Mouse (Mus musculus) CH12.LX (cell line): ENCODE results near the gene Tmem106a. TPM values are rescaled to one million over a fixed set of nuclear protein-coding genes. Genes with fewer than 3 reads are reported as not detected.

ENCODE experiments used
- DNase-seq: peaks from one replicate; pipeline ENCODE4 v3.0.0-alpha.2; 2013; ENCODE audit errors: extremely low read depth
- H3K27ac ChIP-seq: 2 replicates; pipeline ENCODE4 v1.5.1; 2012; ENCODE audit warnings: low read depth, mild to moderate bottlenecking, control low read depth, moderate library complexity; ENCODE audit not compliant: insufficient read depth
- H3K27me3 ChIP-seq: replicated peaks from 2 replicates; pipeline ENCODE3; 2012; ENCODE audit warnings: inconsistent platforms
- H3K36me3 ChIP-seq, 2 experiments: replicated peaks in 1 of 2; 2 replicates each; pipeline versions ENCODE3 to v1.6.1; 2012; ENCODE audit warnings: inconsistent platforms in 1 of 2, low read length in 1 of 2, mild to moderate bottlenecking in 1 of 2, mixed read lengths in 1 of 2, moderate library complexity in 1 of 2; ENCODE audit not compliant: control insufficient read depth in 1 of 2, insufficient read depth in 1 of 2
- H3K4me1 ChIP-seq, 2 experiments: 2 replicates each; pipeline ENCODE4 v1.6.1; 2012; ENCODE audit warnings: inconsistent platforms in 1 of 2, moderate library complexity in 1 of 2; ENCODE audit not compliant: insufficient read depth in 2 of 2, control insufficient read depth in 1 of 2
- H3K4me2 ChIP-seq: 2 replicates; pipeline ENCODE4 v1.6.1; 2012; ENCODE audit warnings: low read depth, mild to moderate bottlenecking, control low read depth; ENCODE audit not compliant: poor library complexity, insufficient read depth, severe bottlenecking
- H3K4me3 ChIP-seq, 3 experiments: fragments of 150-350 bp in 1 of 3; sonication (generic) in 1 of 3; replicated peaks in 1 of 3; 2 replicates each; pipeline versions ENCODE3 to v1.5.1; 2011 to 2012; ENCODE audit warnings: low read depth in 2 of 3, low read length in 2 of 3, mild to moderate bottlenecking in 2 of 3, moderate library complexity in 2 of 3, control low read depth in 1 of 3, improper control_type of control experiment in 1 of 3, inconsistent platforms in 1 of 3, mixed read lengths in 1 of 3; ENCODE audit not compliant: poor library complexity in 1 of 3
- H3K79me2 ChIP-seq: replicated peaks from 2 replicates; pipeline ENCODE4 v1.6.1; 2012; ENCODE audit warnings: mild to moderate bottlenecking, moderate library complexity; ENCODE audit not compliant: control insufficient read depth, poor library complexity, insufficient read depth, severe bottlenecking; ENCODE audit errors: extremely low read depth
- H3K9ac ChIP-seq: 2 replicates; pipeline ENCODE4 v1.6.1; 2012; ENCODE audit warnings: low read depth, mild to moderate bottlenecking, control low read depth, moderate library complexity; ENCODE audit not compliant: insufficient read depth
- H3K9me3 ChIP-seq: replicated peaks from 2 replicates; pipeline ENCODE3; 2012; ENCODE audit warnings: low read length, inconsistent platforms, mixed read lengths
- BHLHE40 ChIP-seq: IDR thresholded peaks from 2 replicates; pipeline ENCODE4 v1.6.1; 2011; ENCODE audit warnings: mild to moderate bottlenecking, low read depth, low read length, improper control_type of control experiment
- CHD2 ChIP-seq: IDR thresholded peaks from 2 replicates; pipeline ENCODE4 v1.6.1; 2011; ENCODE audit warnings: low read length, improper control_type of control experiment
- CTCF ChIP-seq, 2 experiments: IDR thresholded peaks in 1 of 2; conservative IDR thresholded peaks in 1 of 2; 2 replicates each; pipeline ENCODE4 v1.5.1; 2011 to 2012; ENCODE audit warnings: low read depth in 2 of 2, low read length in 2 of 2, improper control_type of control experiment in 1 of 2, inconsistent platforms in 1 of 2, mild to moderate bottlenecking in 1 of 2, moderate library complexity in 1 of 2
- E2F4 ChIP-seq: IDR thresholded peaks from 2 replicates; pipeline ENCODE4 v1.6.1; 2011; ENCODE audit warnings: low read depth, low read length, improper control_type of control experiment; ENCODE audit not compliant: insufficient replicate concordance
- ELF1 ChIP-seq: IDR thresholded peaks from 2 replicates; pipeline ENCODE4 v1.6.1; 2014; ENCODE audit warnings: low read depth, mild to moderate bottlenecking, inconsistent platforms, low read length, improper control_type of control experiment
- EP300 ChIP-seq: IDR thresholded peaks from 2 replicates; pipeline ENCODE4 v1.6.1; 2011; ENCODE audit warnings: low read length, improper control_type of control experiment
- ETS1 ChIP-seq: conservative IDR thresholded peaks from 2 replicates; pipeline ENCODE4 v1.6.1; 2012; ENCODE audit warnings: low read depth, mild to moderate bottlenecking, inconsistent platforms, low read length, improper control_type of control experiment, moderate library complexity
- GABPA ChIP-seq: IDR thresholded peaks from 2 replicates; pipeline ENCODE4 v1.6.1; 2012; ENCODE audit warnings: low read depth, low read length, improper control_type of control experiment, inconsistent platforms; ENCODE audit not compliant: insufficient replicate concordance
- IRF4 ChIP-seq: IDR thresholded peaks from 2 replicates; pipeline ENCODE4 v1.6.1; 2014; ENCODE audit warnings: low read depth, mild to moderate bottlenecking, inconsistent platforms, low read length, improper control_type of control experiment
- JUN ChIP-seq: IDR thresholded peaks from 2 replicates; pipeline ENCODE4 v1.6.1; 2011; ENCODE audit warnings: low read depth, mild to moderate bottlenecking, low read length, improper control_type of control experiment, moderate library complexity; ENCODE audit not compliant: insufficient read depth
- JUND ChIP-seq: conservative IDR thresholded peaks from 2 replicates; pipeline ENCODE4 v1.6.1; 2011; ENCODE audit warnings: low read depth, low read length, improper control_type of control experiment
- KAT2A ChIP-seq: IDR thresholded peaks from 2 replicates; pipeline ENCODE4 v1.6.1; 2012; ENCODE audit warnings: low read length, improper control_type of control experiment, inconsistent platforms; ENCODE audit not compliant: insufficient replicate concordance
- MAFK ChIP-seq: IDR thresholded peaks from 2 replicates; pipeline ENCODE4 v1.6.1; 2011; ENCODE audit warnings: low read length, improper control_type of control experiment; ENCODE audit not compliant: insufficient replicate concordance
- MAX ChIP-seq: IDR thresholded peaks from 2 replicates; pipeline ENCODE4 v1.6.1; 2011; ENCODE audit warnings: low read length, improper control_type of control experiment
- MEF2A ChIP-seq: IDR thresholded peaks from 2 replicates; pipeline ENCODE4 v1.6.1; 2014; ENCODE audit warnings: low read depth, mild to moderate bottlenecking, inconsistent platforms, low read length, improper control_type of control experiment, borderline replicate concordance
- MXI1 ChIP-seq: IDR thresholded peaks from 2 replicates; pipeline ENCODE4 v1.6.1; 2011; ENCODE audit warnings: mild to moderate bottlenecking, low read depth, low read length, improper control_type of control experiment
- MYC ChIP-seq: IDR thresholded peaks from 2 replicates; pipeline ENCODE4 v1.6.1; 2011; ENCODE audit warnings: low read depth, mild to moderate bottlenecking, improper control_type of control experiment, low read length
- NELFE ChIP-seq: IDR thresholded peaks from 2 replicates; pipeline ENCODE4 v1.6.1; 2011; ENCODE audit warnings: low read depth, low read length, improper control_type of control experiment
- NRF1 ChIP-seq: IDR thresholded peaks from 2 replicates; pipeline ENCODE4 v1.6.1; 2014; ENCODE audit warnings: low read depth, mild to moderate bottlenecking, inconsistent platforms, low read length, improper control_type of control experiment, moderate library complexity
- PAX5 ChIP-seq: IDR thresholded peaks from 2 replicates; pipeline ENCODE4 v1.6.1; 2012; ENCODE audit warnings: low read length, inconsistent platforms, mixed read lengths
- POLR2A ChIP-seq: IDR thresholded peaks from 2 replicates; pipeline ENCODE4 v1.6.1; 2011; ENCODE audit warnings: low read depth, mild to moderate bottlenecking, improper control_type of control experiment, low read length
- POLR2AphosphoS2 ChIP-seq: IDR thresholded peaks from 2 replicates; pipeline ENCODE4 v1.6.1; 2011; ENCODE audit warnings: low read depth, low read length, improper control_type of control experiment
- RAD21 ChIP-seq: IDR thresholded peaks from 2 replicates; pipeline ENCODE4 v1.6.1; 2011; ENCODE audit warnings: low read depth, mild to moderate bottlenecking, low read length, improper control_type of control experiment, moderate library complexity
- SIN3A ChIP-seq: IDR thresholded peaks from 2 replicates; pipeline ENCODE4 v1.6.1; 2012; ENCODE audit warnings: low read length, improper control_type of control experiment, inconsistent platforms
- SMC3 ChIP-seq: IDR thresholded peaks from 2 replicates; pipeline ENCODE4 v1.6.1; 2011; ENCODE audit warnings: low read depth, low read length, improper control_type of control experiment
- TBP ChIP-seq: conservative IDR thresholded peaks from 2 replicates; pipeline ENCODE4 v1.6.1; 2011; ENCODE audit warnings: low read depth, low read length, improper control_type of control experiment
- TCF12 ChIP-seq: IDR thresholded peaks from 2 replicates; pipeline ENCODE4 v1.6.1; 2014; ENCODE audit warnings: low read depth, mild to moderate bottlenecking, inconsistent platforms, low read length, improper control_type of control experiment
- UBTF ChIP-seq: IDR thresholded peaks from 2 replicates; pipeline ENCODE4 v1.6.1; 2012; ENCODE audit warnings: low read depth, mild to moderate bottlenecking, inconsistent platforms, low read length, improper control_type of control experiment, moderate library complexity
- USF2 ChIP-seq: conservative IDR thresholded peaks from 2 replicates; pipeline ENCODE4 v1.6.1; 2011; ENCODE audit warnings: low read depth, low read length, improper control_type of control experiment
- ZC3H11A ChIP-seq: IDR thresholded peaks from 2 replicates; pipeline ENCODE4 v1.6.1; 2012; ENCODE audit warnings: low read depth, mild to moderate bottlenecking, inconsistent platforms, low read length, improper control_type of control experiment
- ZKSCAN1 ChIP-seq: IDR thresholded peaks from 2 replicates; pipeline ENCODE4 v1.6.1; 2012; ENCODE audit warnings: low read depth, inconsistent platforms, low read length, improper control_type of control experiment, borderline replicate concordance
- ZMIZ1 ChIP-seq: IDR thresholded peaks from 2 replicates; pipeline ENCODE4 v1.6.1; 2012; ENCODE audit warnings: low read depth, mild to moderate bottlenecking, inconsistent platforms, low read length, improper control_type of control experiment
- ZNF384 ChIP-seq: IDR thresholded peaks from 2 replicates; pipeline ENCODE4 v1.6.1; 2012; ENCODE audit warnings: low read depth, low read length, improper control_type of control experiment, inconsistent platforms
- dilution Hi-C: fragments of 300-500 bp; cut with MboI; formaldehyde crosslinking; loops from 2 replicates; pipeline ENCODE4 v1.14.3; 2020; ENCODE audit warnings: low sequenced_read_pairs; ENCODE audit not compliant: extremely low pct_unique_long_range_greater_than_20kb, extremely low pct_ligation_motif_present
- in situ Hi-C: fragments of 300-500 bp; cut with MboI; formaldehyde crosslinking; loops from 3 replicates; pipeline ENCODE4 v1.14.3; 2019; ENCODE audit warnings: low sequenced_read_pairs, low pct_ligation_motif_present, low pct_unique_long_range_greater_than_20kb, mixed read lengths
- polyA plus RNA-seq: library from polyadenylated mRNA; unstranded; fragments of >175 nt; gene quantifications from 2 replicates; pipeline ENCODE4 v1.2.1, GENCODE M21; 2012; ENCODE audit warnings: low read depth; ENCODE audit not compliant: insufficient read length
- total RNA-seq, 2 experiments: library from RNA; depleted of rRNA; stranded (reverse); fragments of 300-350 nt in 1 of 2; fragments of >200 nt in 1 of 2; gene quantifications; 2 replicates each; pipeline ENCODE4 v1.2.3; 2012 to 2014

The Tmem106a gene
- total and polyA plus RNA-seq, 3 experiments, result 2.2 to 9.1 (median 2.8) TPM

- peak; percentile 76 for DNase-seq
- peak overlapping the region; percentile 34 to 47 (median 42) for H3K4me3 ChIP-seq
- in situ Hi-C loops (no loop called here), dilution Hi-C loops (no loop called here)
- H3K27ac ChIP-seq, result peak overlapping the region; percentile 81
- TF ChIP-seq NRF1 (peak; percentile 64), IRF4 (peak; percentile 85), ZC3H11A (no peak), RAD21 (no peak), CTCF (conservative IDR thresholded peaks at IDR 0.05 in 1 of 2, IDR thresholded peaks at IDR 0.05 in 1 of 2; ENCODE audit: low read depth in 2 of 2, low read length in 2 of 2) (no peak), MAFK (no peak), USF2 (no peak), JUND (peak; percentile 68), POLR2A (peak; percentile 62; the same call in 1 of the 2 replicates), POLR2AphosphoS2 (no peak), SIN3A (peak; percentile 75), JUN (peak; percentile 41), MYC (peak; percentile 46; the same call in 1 of the 2 replicates), E2F4 (no peak), TBP (0 out of 2 replicates have a peak, but pooled peaks have one; percentile 53), CHD2 (no peak; the same call in 1 of the 2 replicates), ZKSCAN1 (no peak), MAX (peak; percentile 19; the same call in 1 of the 2 replicates), SMC3 (no peak), PAX5 (no peak), MEF2A (no peak), EP300 (peak; percentile 75; the same call in 1 of the 2 replicates), ZMIZ1 (peak; percentile 60; the same call in 1 of the 2 replicates), MXI1 (peak; percentile 65), BHLHE40 (peak; percentile 63; the same call in 1 of the 2 replicates), KAT2A (no peak), NELFE (peak; percentile 37), ELF1 (peak; percentile 85), TCF12 (peak; percentile 50; the same call in 1 of the 2 replicates), GABPA (no peak), ETS1 (peak; percentile 67; the same call in 1 of the 2 replicates), UBTF (no peak), ZNF384 (peak; percentile 30; the same call in 1 of the 2 replicates)
- peak overlapping the region; percentile 64 for H3K9ac ChIP-seq
- H3K4me2 ChIP-seq, result peak overlapping the region; percentile 65
- peaks cover 12 to 28% of the 10 kb centered on the region in 2 experiments for H3K4me1 ChIP-seq
- H3K9me3 ChIP-seq, result no peaks in the 10 kb centered on the region
- H3K36me3 ChIP-seq, result peaks cover 19 to 78% of the 10 kb centered on the region in 2 experiments
- H3K79me2 ChIP-seq, result peaks cover 41% of the 10 kb centered on the region
- no peaks in the 10 kb centered on the region for H3K27me3 ChIP-seq
Observed at GRCm38 (mm10) chr11:101543533-101543932, 38.5 kb upstream of the Tmem106a start.
